7 mouse cellular contexts compared by ENCODE assay signal in genomic region chr8:87939308-87939936, GRCm38 (mm10). TPM values are rescaled to one million over a fixed set of nuclear protein-coding genes. Genes with fewer than 3 reads are reported as not detected.
DNase-seq lines count a peak whose midpoint lies in the region; ATAC-seq and TF ChIP-seq lines count a peak whose summit lies in the region.

No protein-coding gene starts in this region.

- intact Hi-C loops in left cerebral cortex, adult 2 months (cut with DNase I), result no loop called here
- intact Hi-C loops in left cerebral cortex, postnatal 25 days (cut with DNase I), result no loop called here

- ATAC-seq in embryonic facial prominence, embryonic 13.5 days (ENCODE audit: insufficient number of reproducible peaks, insufficient read depth, low FRiP score, low TSS enrichment, low read depth), result 0 out of 2 replicates have a peak, but pooled peaks have one; percentile 1
- ATAC-seq in hindbrain, embryonic 16.5 days, result no peak
- ATAC-seq in neural tube, embryonic 13.5 days (ENCODE audit: low read depth), result peak; percentile 9; the same call in 1 of the 2 replicates

- H3K27ac ChIP-seq in left cerebral cortex, adult 2 months, result peak overlapping the region; percentile 63
- H3K27ac ChIP-seq in embryonic facial prominence, embryonic 13.5 days, result peak overlapping the region; percentile 95
- peak overlapping the region; percentile 65 for H3K27ac ChIP-seq in hindbrain, embryonic 16.5 days (ENCODE audit: low read depth, low read length)
- peak overlapping the region; percentile 81 for H3K27ac ChIP-seq in neural tube, embryonic 13.5 days (replicated peaks)

- no peak for DNase-seq in left cerebral cortex, adult 2 months (ENCODE audit: extremely low spot score in 1 of 2, low spot score in 2 of 2)
- DNase-seq in left cerebral cortex, postnatal 25 days (ENCODE audit: low spot score in 2 of 2), result no peak
- no peak for DNase-seq in testis, postnatal 10 days (ENCODE audit: low spot score)
- no peak for DNase-seq in right cerebral cortex, postnatal 36 days (ENCODE audit: low spot score in 2 of 2)

- H3K4me2 ChIP-seq in embryonic facial prominence, embryonic 13.5 days, result peak overlapping the region; percentile 65
- H3K4me2 ChIP-seq in hindbrain, embryonic 16.5 days (ENCODE audit: low read length), result peak overlapping the region; percentile 34
- peak overlapping the region; percentile 52 for H3K4me2 ChIP-seq in neural tube, embryonic 13.5 days

- no peak overlapping the region for H3K4me3 ChIP-seq in left cerebral cortex, adult 2 months
- H3K4me3 ChIP-seq in embryonic facial prominence, embryonic 13.5 days, result peak overlapping the region; percentile 33
- H3K4me3 ChIP-seq in hindbrain, embryonic 16.5 days (ENCODE audit: low read length), result no peak overlapping the region
- H3K4me3 ChIP-seq in neural tube, embryonic 13.5 days, result 0 out of 2 replicates have a peak overlapping the region, but pooled peaks have one; percentile 15

- H3K9ac ChIP-seq in embryonic facial prominence, embryonic 13.5 days, result peak overlapping the region; percentile 67
- peak overlapping the region; percentile 11 for H3K9ac ChIP-seq in hindbrain, embryonic 16.5 days (ENCODE audit: low read depth, low read length)
- peak overlapping the region; percentile 59 for H3K9ac ChIP-seq in neural tube, embryonic 13.5 days

- H3K27me3 ChIP-seq in embryonic facial prominence, embryonic 13.5 days, result no peaks in the 10 kb centered on the region
- H3K27me3 ChIP-seq in hindbrain, embryonic 16.5 days (replicated peaks; ENCODE audit: control insufficient read depth, insufficient read depth, low read length), result no peaks in the 10 kb centered on the region
- no peaks in the 10 kb centered on the region for H3K27me3 ChIP-seq in neural tube, embryonic 13.5 days

- H3K9me3 ChIP-seq in embryonic facial prominence, embryonic 13.5 days, result no peaks in the 10 kb centered on the region
- H3K9me3 ChIP-seq in hindbrain, embryonic 16.5 days (ENCODE audit: control insufficient read depth, low read length), result no peaks in the 10 kb centered on the region
- H3K9me3 ChIP-seq in neural tube, embryonic 13.5 days, result no peaks in the 10 kb centered on the region

- 6% methylated on average over 8 of the region's 8 CpGs for WGBS in embryonic facial prominence, embryonic 13.5 days
- 17% methylated on average over 8 of the region's 8 CpGs for WGBS in hindbrain, embryonic 16.5 days
- 10% methylated on average over 8 of the region's 8 CpGs for WGBS in neural tube, embryonic 13.5 days

- no peak for TF ChIP-seq CTCF in left cerebral cortex, adult 2 months (IDR thresholded peaks at IDR 0.05)

- H3K4me1 ChIP-seq in embryonic facial prominence, embryonic 13.5 days, result peaks cover 61% of the 10 kb centered on the region
- peaks cover 46% of the 10 kb centered on the region for H3K4me1 ChIP-seq in hindbrain, embryonic 16.5 days (ENCODE audit: control insufficient read depth, insufficient read depth, low read depth, low read length)
- H3K4me1 ChIP-seq in neural tube, embryonic 13.5 days (replicated peaks), result peaks cover 65% of the 10 kb centered on the region

- no peaks in the 10 kb centered on the region for H3K36me3 ChIP-seq in embryonic facial prominence, embryonic 13.5 days
- H3K36me3 ChIP-seq in hindbrain, embryonic 16.5 days (ENCODE audit: control insufficient read depth, insufficient read depth, low read length), result no peaks in the 10 kb centered on the region
- H3K36me3 ChIP-seq in neural tube, embryonic 13.5 days, result no peaks in the 10 kb centered on the region

RNA-seq across cellular contexts. Expression of gene Zfp423, which starts 20.0 kb away (rescaled TPM):
- total RNA-seq in left cerebral cortex, adult 2 months (2021), result 10 to 100 TPM; 25.4 to 32.6 TPM
- 10 to 100 TPM; 25.3 TPM for total RNA-seq in left cerebral cortex, postnatal 25 days (2021)
- 30.5 and 33.3 TPM in 2 replicates for polyA plus RNA-seq in embryonic facial prominence, embryonic 13.5 days (2015; fragmentation: Nextera tagmentation; extraction: Ambion mirVana)
- polyA plus RNA-seq in hindbrain, embryonic 16.5 days (2015; fragmentation: Nextera tagmentation; extraction: Ambion mirVana), result 21.6 and 26.4 TPM in 2 replicates
- 35.5 and 57.9 TPM in 2 replicates for polyA plus RNA-seq in neural tube, embryonic 13.5 days (2015; fragmentation: Nextera tagmentation; extraction: Ambion mirVana)

Comparison
In these comparisons a context has a peak if more than half of its experiments do, and no peak if none do; other contexts are left out.
1. H3K4me3 ChIP-seq: peak in embryonic facial prominence, embryonic 13.5 days (single experiment) and neural tube, embryonic 13.5 days (single experiment); none in left cerebral cortex, adult 2 months (single experiment) and hindbrain, embryonic 16.5 days (single experiment).
2. H3K9ac ChIP-seq: peak in every context shown above with its lines; median percentile 67 in embryonic facial prominence, embryonic 13.5 days; 59 in neural tube, embryonic 13.5 days; 11 in hindbrain, embryonic 16.5 days.
3. Peak in every context shown above with its lines, with median percentiles within 50 percentile points of each other: H3K27ac ChIP-seq and H3K4me2 ChIP-seq.